Comparison of ENCODE assay signal across 21 mouse cellular contexts in the genomic region with DNA sequence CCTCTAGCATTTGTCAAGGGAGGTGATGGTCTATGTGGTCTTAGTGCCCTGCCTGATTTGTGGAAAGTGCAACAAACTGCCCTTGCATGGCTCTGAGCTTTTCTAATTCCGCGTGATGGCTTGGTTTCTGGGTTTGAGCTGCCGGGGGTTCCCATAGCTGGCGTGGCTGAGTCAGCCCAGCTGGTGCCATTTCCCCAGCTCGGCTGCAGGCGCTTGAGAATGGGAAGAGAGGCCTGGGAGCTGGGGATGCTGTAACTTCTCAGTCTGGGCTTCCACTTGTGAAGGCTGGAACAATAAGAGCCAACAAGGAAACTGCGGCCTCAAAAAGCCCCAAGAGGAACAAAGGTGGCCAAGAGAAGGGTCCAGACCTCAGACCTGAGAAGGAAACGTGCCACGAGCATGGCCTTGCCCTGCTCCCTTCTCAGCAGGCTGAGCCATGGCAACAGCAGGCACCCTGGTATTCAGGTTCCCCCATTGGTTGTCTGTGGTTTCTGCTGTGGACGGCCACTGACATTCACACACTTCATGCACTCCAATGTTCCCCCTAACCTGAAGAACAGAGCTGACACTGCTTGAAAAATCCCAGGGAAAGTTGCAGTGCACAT. TPM values are rescaled to one million over a fixed set of nuclear protein-coding genes. Genes with fewer than 3 reads are reported as not detected.
DNase-seq lines count a peak whose midpoint lies in the region; ATAC-seq and TF ChIP-seq lines count a peak whose summit lies in the region.
"Had no signal": no experiment of that assay in that cellular context is flagged by ENCODE, and none has a peak within 500 bp of the region (broad histone marks: within the 10 kb centered on the region; RNA-seq: fewer than 3 reads in every experiment).

No protein-coding gene starts in this region.

- peaks cover 5% of the 10 kb centered on the region; the same call in 1 of the 2 replicates for H3K4me1 ChIP-seq in stomach, embryonic 14.5 days (ENCODE audit: control insufficient read depth, insufficient read depth, low read length)
- no peaks in the 10 kb centered on the region for H3K4me1 ChIP-seq in stomach, postnatal 0 days (replicated peaks; ENCODE audit: control insufficient read depth, insufficient read depth)
- H3K4me1 ChIP-seq in lung, postnatal 0 days (ENCODE audit: insufficient read depth, low read depth, low read length): no peaks in the 10 kb centered on the region
- H3K4me1 ChIP-seq: forebrain, embryonic 15.5 days; heart, embryonic 12.5 days; midbrain, embryonic 12.5 days; neural tube, embryonic 13.5 days had no signal

- no peaks in the 10 kb centered on the region for H3K27me3 ChIP-seq in stomach, embryonic 14.5 days (ENCODE audit: control insufficient read depth, insufficient read depth, low read length)
- no peaks in the 10 kb centered on the region for H3K27me3 ChIP-seq in stomach, postnatal 0 days (ENCODE audit: control insufficient read depth, insufficient read depth, low read length)
- no peaks in the 10 kb centered on the region for H3K27me3 ChIP-seq in lung, postnatal 0 days (replicated peaks; ENCODE audit: insufficient read depth, low read length)
- H3K27me3 ChIP-seq: forebrain, embryonic 15.5 days; heart, embryonic 12.5 days; midbrain, embryonic 12.5 days; neural tube, embryonic 13.5 days had no signal

- TF ChIP-seq CTCF in stomach, postnatal 0 days (IDR thresholded peaks at IDR 0.05; ENCODE audit: low read depth): no peak
- no peak for TF ChIP-seq CTCF in lung, postnatal 0 days (IDR thresholded peaks at IDR 0.05)

- WGBS in stomach, embryonic 14.5 days: 44% methylated on average over 10 of the region's 10 CpGs
- 51% methylated on average over 10 of the region's 10 CpGs for WGBS in stomach, postnatal 0 days
- WGBS in lung, postnatal 0 days: 43% methylated on average over 10 of the region's 10 CpGs

- TF ChIP-seq EP300 in stomach, postnatal 0 days (optimal IDR thresholded peaks at IDR 0.05): no peak
- TF ChIP-seq EP300 in lung, postnatal 0 days (IDR thresholded peaks at IDR 0.05): no peak

- H3K36me3 ChIP-seq in stomach, embryonic 14.5 days (ENCODE audit: control insufficient read depth, insufficient read depth, low read length): no peaks in the 10 kb centered on the region
- no peaks in the 10 kb centered on the region for H3K36me3 ChIP-seq in stomach, postnatal 0 days (ENCODE audit: control insufficient read depth, insufficient read depth, low read length)
- no peaks in the 10 kb centered on the region for H3K36me3 ChIP-seq in lung, postnatal 0 days (ENCODE audit: insufficient read depth, low read length)
- H3K36me3 ChIP-seq: forebrain, embryonic 15.5 days; heart, embryonic 12.5 days; midbrain, embryonic 12.5 days; neural tube, embryonic 13.5 days had no signal

- H3K9ac ChIP-seq in stomach, embryonic 14.5 days (replicated peaks; ENCODE audit: low read depth, low read length): no peak overlapping the region
- H3K9ac ChIP-seq in stomach, postnatal 0 days (ENCODE audit: low read length): no peak overlapping the region
- no peak overlapping the region for H3K9ac ChIP-seq in lung, postnatal 0 days (replicated peaks; ENCODE audit: low read depth)
- H3K9ac ChIP-seq: forebrain, embryonic 15.5 days; heart, embryonic 12.5 days; liver, postnatal 0 days; midbrain, embryonic 12.5 days; neural tube, embryonic 13.5 days had no signal

- H3K9me3 ChIP-seq in stomach, embryonic 14.5 days (ENCODE audit: control insufficient read depth, low read depth, low read length): no peaks in the 10 kb centered on the region
- no peaks in the 10 kb centered on the region for H3K9me3 ChIP-seq in stomach, postnatal 0 days (ENCODE audit: control insufficient read depth, low read length)
- H3K9me3 ChIP-seq in lung, postnatal 0 days (ENCODE audit: low read length): no peaks in the 10 kb centered on the region
- H3K9me3 ChIP-seq: forebrain, embryonic 15.5 days; heart, embryonic 12.5 days; midbrain, embryonic 12.5 days; neural tube, embryonic 13.5 days had no signal

- H3K27ac ChIP-seq in stomach, embryonic 14.5 days (ENCODE audit: low read length): peak overlapping the region; percentile 15; the same call in 1 of the 2 replicates
- no peak overlapping the region for H3K27ac ChIP-seq in stomach, postnatal 0 days (replicated peaks)
- H3K27ac ChIP-seq in lung, postnatal 0 days (ENCODE audit: low read length): no peak overlapping the region
- H3K27ac ChIP-seq: forebrain, embryonic 15.5 days; midbrain, embryonic 12.5 days; neural tube, embryonic 13.5 days had no signal

- no peak overlapping the region for H3K4me3 ChIP-seq in stomach, embryonic 14.5 days (ENCODE audit: low read depth, low read length)
- H3K4me3 ChIP-seq in stomach, postnatal 0 days (ENCODE audit: low read depth, low read length): no peak overlapping the region
- H3K4me3 ChIP-seq in lung, postnatal 0 days (ENCODE audit: low read depth, low read length): no peak overlapping the region
- H3K4me3 ChIP-seq: erythroblast, embryonic 14.5 days; forebrain, embryonic 15.5 days; heart, embryonic 12.5 days; midbrain, embryonic 12.5 days; neural tube, embryonic 13.5 days had no signal

- no peak for ATAC-seq in stomach, embryonic 14.5 days (ENCODE audit: insufficient number of reproducible peaks, insufficient read depth, low FRiP score, low read depth)
- no peak for ATAC-seq in stomach, postnatal 0 days (ENCODE audit: low FRiP score, low TSS enrichment)
- ATAC-seq in lung, postnatal 0 days: peak; percentile 62
- ATAC-seq: forebrain, embryonic 15.5 days; hindbrain, embryonic 16.5 days; liver, postnatal 0 days had no signal

- DNase-seq in kidney, postnatal 10 days: peak; percentile 30
- DNase-seq in kidney, postnatal 25 days: no peak
- no peak for DNase-seq in stomach, postnatal 0 days (ENCODE audit: low spot score)
- DNase-seq in lung, postnatal 0 days (ENCODE audit: low spot score): peak; percentile 55
- no peak for DNase-seq in cerebellum, adult 8-10 months
- no peak for DNase-seq in urinary bladder, postnatal 10 days (ENCODE audit: low spot score)
- no peak for DNase-seq in cerebellum, adult 11-12 months
- DNase-seq: cerebellum, adult 18-20 months; kidney, adult 2 months; kidney, postnatal 36 days; liver, postnatal 0 days had no signal

- H3K4me2 ChIP-seq in stomach, embryonic 14.5 days (replicated peaks; ENCODE audit: low read depth, low read length): no peak overlapping the region
- H3K4me2 ChIP-seq in stomach, postnatal 0 days (replicated peaks; ENCODE audit: low read depth): no peak overlapping the region
- H3K4me2 ChIP-seq in lung, postnatal 0 days (replicated peaks; ENCODE audit: low read depth, low read length): no peak overlapping the region
- H3K4me2 ChIP-seq: forebrain, embryonic 15.5 days; heart, embryonic 12.5 days; midbrain, embryonic 12.5 days; neural tube, embryonic 13.5 days had no signal

RNA-seq across cellular contexts. Expression of gene Gm45521, which starts 14.9 kb away (rescaled TPM):
- not detected in 2 replicates for polyA plus RNA-seq in stomach, embryonic 14.5 days (2014; fragmentation: Nextera tagmentation; extraction: Ambion mirVana)
- polyA plus RNA-seq in stomach, postnatal 0 days (2015; fragmentation: Nextera tagmentation; extraction: Ambion mirVana): not detected in 2 replicates
- not detected in 2 replicates for polyA plus RNA-seq in lung, postnatal 0 days (2015; fragmentation: Nextera tagmentation; extraction: Ambion mirVana)
- polyA plus RNA-seq: embryonic facial prominence, embryonic 11.5 days; erythroblast, embryonic 14.5 days; forebrain, embryonic 15.5 days; gonadal fat pad, adult 2 months; heart, embryonic 12.5 days; kidney, adult 2 months; limb, embryonic 14.5 days; liver, postnatal 0 days; midbrain, embryonic 12.5 days had no signal

RNA-seq across cellular contexts. Expression of gene Dnase1l3, which starts 22.4 kb away (rescaled TPM):
- polyA plus RNA-seq in stomach, embryonic 14.5 days (2014; fragmentation: Nextera tagmentation; extraction: Ambion mirVana): 0.28 and 0.38 TPM in 2 replicates
- polyA plus RNA-seq in stomach, postnatal 0 days (2015; fragmentation: Nextera tagmentation; extraction: Ambion mirVana): 3.7 and 3.8 TPM in 2 replicates
- polyA plus RNA-seq in lung, postnatal 0 days (2015; fragmentation: Nextera tagmentation; extraction: Ambion mirVana): 0.02 and 0.07 TPM in 2 replicates
- polyA plus RNA-seq: erythroblast, embryonic 14.5 days had no signal

RNA-seq across cellular contexts. Expression of gene Abhd6, which starts 30.7 kb away (rescaled TPM):
- 20.3 and 25.6 TPM in 2 replicates for polyA plus RNA-seq in stomach, embryonic 14.5 days (2014; fragmentation: Nextera tagmentation; extraction: Ambion mirVana)
- 90.2 and 91.7 TPM in 2 replicates for polyA plus RNA-seq in stomach, postnatal 0 days (2015; fragmentation: Nextera tagmentation; extraction: Ambion mirVana)
- polyA plus RNA-seq in lung, postnatal 0 days (2015; fragmentation: Nextera tagmentation; extraction: Ambion mirVana): 10.8 and 11.9 TPM in 2 replicates
- polyA plus RNA-seq: erythroblast, embryonic 14.5 days had no signal

Comparison
In these comparisons a context has a peak if more than half of its experiments do, and no peak if none do; other contexts are left out.
1. DNase-seq: peak in kidney, postnatal 10 days (single experiment) and lung, postnatal 0 days (single experiment); none in kidney, postnatal 25 days (0 of 2), stomach, postnatal 0 days (single experiment), cerebellum, adult 8-10 months (single experiment), urinary bladder, postnatal 10 days (single experiment) and cerebellum, adult 11-12 months (single experiment).